Mouse (Mus musculus) c-Kit-positive CD71-positive TER-119-positive erythroid progenitor cells, embryonic 14.5 days (primary cell): ENCODE results near the gene Gpx7.

Experiments used
- DNase-seq: peaks from one replicate; pipeline ENCODE4 v3.0.0-alpha.2; 2013; ENCODE audit warnings: low spot score

Gene Gpx7

GRCm38 (mm10) chr4:108406861-108407401 is at the start of gene Gpx7:
Gene Gpx7, minus strand, starts transcription at chr4:108406961.
- no peak for DNase-seq

GRCm38 (mm10) chr4:108456028-108456427 is 49.3 kb upstream of the Gpx7 start:
- no peak for DNase-seq

- no peak for DNase-seq
Measured at GRCm38 (mm10) chr4:108448091-108448490, 41.3 kb upstream of the Gpx7 start.

- DNase-seq, result no peak
Measured at GRCm38 (mm10) chr4:108438082-108438840, 31.5 kb upstream of the Gpx7 start.

- DNase-seq, result no peak
Measured at GRCm38 (mm10) chr4:108436225-108436624, 29.5 kb upstream of the Gpx7 start.

GRCm38 (mm10) chr4:108435646-108436045 is 28.9 kb upstream of the Gpx7 start:
- no peak for DNase-seq

GRCm38 (mm10) chr4:108434781-108435180 is 28.0 kb upstream of the Gpx7 start:
- DNase-seq, result no peak

GRCm38 (mm10) chr4:108434221-108434620 is 27.5 kb upstream of the Gpx7 start:
- no peak for DNase-seq

- no peak for DNase-seq
Measured at GRCm38 (mm10) chr4:108433341-108433740, 26.6 kb upstream of the Gpx7 start.

GRCm38 (mm10) chr4:108431561-108431936 is 24.8 kb upstream of the Gpx7 start:
- DNase-seq, result no peak

- no peak for DNase-seq
Measured at GRCm38 (mm10) chr4:108430656-108431560, 24.1 kb upstream of the Gpx7 start.

- no peak for DNase-seq
Measured at GRCm38 (mm10) chr4:108428341-108428721, 21.6 kb upstream of the Gpx7 start.

- DNase-seq, result no peak
Measured at GRCm38 (mm10) chr4:108427719-108428340, 21.1 kb upstream of the Gpx7 start.

GRCm38 (mm10) chr4:108424587-108424986 is 17.8 kb upstream of the Gpx7 start:
- DNase-seq, result no peak

GRCm38 (mm10) chr4:108407621-108408020 is 860 bp upstream of the Gpx7 start:
- DNase-seq, result no peak

- DNase-seq, result no peak
Measured at GRCm38 (mm10) chr4:108406138-108406860, 462 bp downstream of the Gpx7 start.

- DNase-seq, result no peak
Measured at GRCm38 (mm10) chr4:108405766-108406137, 1.0 kb downstream of the Gpx7 start.

GRCm38 (mm10) chr4:108403861-108404635 is 2.7 kb downstream of the Gpx7 start:
- DNase-seq, result no peak

GRCm38 (mm10) chr4:108400395-108400794 is 6.4 kb downstream of the Gpx7 start:
- DNase-seq, result no peak

- DNase-seq, result no peak
Measured at GRCm38 (mm10) chr4:108394236-108394635, 12.5 kb downstream of the Gpx7 start.

- DNase-seq, result no peak
Measured at GRCm38 (mm10) chr4:108392558-108392957, 14.2 kb downstream of the Gpx7 start.
